Mouse (Mus musculus) stomach, embryonic 16.5 days (tissue): ENCODE measurements around the gene Rmdn2. TPM values are rescaled to one million over a fixed set of nuclear protein-coding genes. Genes with fewer than 3 reads are reported as not detected.

Experiments
- ATAC-seq: fragments of 200-750 bp; cut with Nextera tagmentation; 2 replicates; pipeline ENCODE4 v1.8.0; 2017; ENCODE audit warnings: moderate number of reproducible peaks, moderate TSS enrichment; ENCODE audit not compliant: insufficient read depth, low FRiP score
- H3K27ac ChIP-seq: fragments of 300-500 bp; sonication (generic); 2 replicates; pipeline ENCODE4 v1.5.1; 2014; ENCODE audit warnings: low read length
- H3K27me3 ChIP-seq: fragments of 300-500 bp; sonication (generic); 2 replicates; pipeline ENCODE4 v1.6.1; 2014; ENCODE audit warnings: low read length, control low read depth, mixed read lengths; ENCODE audit not compliant: control insufficient read depth, insufficient read depth
- H3K36me3 ChIP-seq: fragments of 300-500 bp; sonication (generic); 2 replicates; pipeline ENCODE4 v1.6.1; 2014; ENCODE audit warnings: low read length; ENCODE audit not compliant: control insufficient read depth, insufficient read depth
- H3K4me1 ChIP-seq: fragments of 300-500 bp; sonication (generic); 2 replicates; pipeline ENCODE4 v1.6.1; 2014; ENCODE audit warnings: low read length, control low read depth, mixed read lengths; ENCODE audit not compliant: control insufficient read depth, insufficient read depth
- H3K4me2 ChIP-seq: fragments of 300-500 bp; sonication (generic); 2 replicates; pipeline ENCODE4 v1.6.1; 2014; ENCODE audit warnings: low read depth, low read length, mixed read lengths
- H3K4me3 ChIP-seq: fragments of 300-500 bp; sonication (generic); replicated peaks from 2 replicates; pipeline ENCODE4 v1.5.1; 2014; ENCODE audit warnings: mild to moderate bottlenecking, low read length
- H3K9ac ChIP-seq: fragments of 300-500 bp; sonication (generic); 2 replicates; pipeline ENCODE4 v1.6.1; 2014; ENCODE audit warnings: low read length
- H3K9me3 ChIP-seq: fragments of 300-500 bp; sonication (generic); replicated peaks from 2 replicates; pipeline ENCODE4 v1.6.1; 2016; ENCODE audit warnings: low read length, control low read depth; ENCODE audit not compliant: control insufficient read depth
- WGBS: fragments of 180-500 bp; shearing (Covaris S2); extraction: QIAGEN DNeasy Blood & Tissue Kit; methylation state at CpG from one replicate; pipeline ENCODE4 v1.1.7; 2014; 5-methylcytosine and 5-hydroxymethylcytosine counted together
- polyA plus RNA-seq: library from polyadenylated mRNA; unstranded; fragments of >200 nt; fragmentation: Nextera tagmentation; extraction: Ambion mirVana; gene quantifications from 2 replicates; pipeline ENCODE4 v1.2.1, GENCODE M21; 2015

Gene Rmdn2
- 8.4 and 9.7 TPM in 2 replicates for polyA plus RNA-seq

GRCm38 (mm10) chr17:79611545-79611944 lies at the start of gene Rmdn2:
Gene Rmdn2, plus strand, starts transcription at chr17:79611863.
- H3K27ac ChIP-seq: no peak within 1 kb of the TSS
- no peak for ATAC-seq

DNA sequence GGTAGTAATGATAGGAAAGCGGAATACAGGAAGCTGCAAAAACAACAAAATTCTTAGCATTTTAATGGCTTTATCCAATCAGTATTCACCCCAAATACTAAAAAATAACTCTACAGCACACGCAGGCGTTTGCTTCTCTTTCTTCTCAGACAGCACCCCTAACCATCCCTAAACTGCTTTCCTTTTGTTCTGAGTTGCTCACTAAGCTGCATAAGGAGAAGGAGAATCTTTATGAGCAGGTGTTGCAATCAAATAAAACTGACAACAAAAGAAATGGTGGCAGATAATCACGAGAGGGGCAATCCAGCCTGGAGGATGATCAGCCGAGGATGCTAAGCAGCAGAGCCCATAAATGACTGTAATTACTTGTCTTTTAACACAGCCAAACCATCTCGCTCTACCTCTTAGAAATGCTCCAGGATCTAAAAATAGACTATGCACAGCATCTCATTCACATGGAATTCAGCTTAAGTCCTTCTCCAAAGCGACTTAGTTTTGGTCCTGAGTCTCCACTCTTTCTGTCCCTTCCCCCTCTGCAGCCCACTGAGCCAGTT lies 48.5 kb upstream of the Rmdn2 start:
- Histone ChIP-seq H3K4me3 (no peak overlapping the region), H3K9me3 (peaks cover 16% of the 10 kb centered on the region), H3K9ac (no peak overlapping the region), H3K27me3 (no peaks in the 10 kb centered on the region), H3K4me1 (0 out of 2 replicates have a peak, but pooled peaks cover 8% of the 10 kb centered on the region), H3K4me2 (no peak overlapping the region), H3K36me3 (no peaks in the 10 kb centered on the region), H3K27ac (no peak overlapping the region; the same call in 1 of the 2 replicates)
- WGBS: 56% methylated on average over 7 of the region's 7 CpGs
- no peak for ATAC-seq

More at GRCm38 (mm10) chr17:79611545-79611944, at the start of gene Rmdn2:
- no peaks in the 10 kb centered on the region for H3K27me3 ChIP-seq
- 84% methylated on average over 4 of the region's 4 CpGs for WGBS
- no peak within 1 kb of the TSS for H3K4me3 ChIP-seq
- no peak within 1 kb of the TSS for H3K9ac ChIP-seq
- H3K4me2 ChIP-seq: no peak within 1 kb of the TSS
- no peaks in the 10 kb centered on the region for H3K36me3 ChIP-seq
- H3K4me1 ChIP-seq: 0 out of 2 replicates have a peak, but pooled peaks cover 3% of the 10 kb centered on the region
- no peaks in the 10 kb centered on the region for H3K9me3 ChIP-seq

DNA sequence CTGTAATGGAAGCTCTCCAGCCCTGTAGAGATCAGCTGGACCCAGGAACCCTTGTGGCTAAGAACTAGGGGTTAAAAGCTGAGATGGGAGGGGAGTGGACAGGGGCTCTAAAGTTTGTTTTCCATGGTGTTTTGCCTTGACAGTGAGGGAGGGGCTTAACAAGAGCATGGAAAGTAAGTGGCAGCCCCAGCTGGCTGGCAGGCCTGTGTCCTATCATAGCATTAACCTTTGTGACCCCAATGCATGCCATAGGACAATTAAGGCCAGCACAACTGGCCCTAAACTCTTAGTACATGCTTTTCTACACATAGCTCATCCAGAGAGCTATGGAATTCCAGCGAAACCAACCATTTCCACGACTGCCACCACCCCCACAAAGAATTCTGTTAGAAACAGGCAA lies 47.9 kb upstream of the Rmdn2 start:
- Histone ChIP-seq H3K36me3 (no peaks in the 10 kb centered on the region), H3K27me3 (no peaks in the 10 kb centered on the region), H3K9me3 (peaks cover 16% of the 10 kb centered on the region), H3K27ac (no peak overlapping the region; the same call in 1 of the 2 replicates), H3K4me1 (0 out of 2 replicates have a peak, but pooled peaks cover 8% of the 10 kb centered on the region), H3K9ac (no peak overlapping the region), H3K4me2 (no peak overlapping the region), H3K4me3 (no peak overlapping the region)
- 55% methylated on average over 2 of the region's 2 CpGs for WGBS
- ATAC-seq: no peak

DNA sequence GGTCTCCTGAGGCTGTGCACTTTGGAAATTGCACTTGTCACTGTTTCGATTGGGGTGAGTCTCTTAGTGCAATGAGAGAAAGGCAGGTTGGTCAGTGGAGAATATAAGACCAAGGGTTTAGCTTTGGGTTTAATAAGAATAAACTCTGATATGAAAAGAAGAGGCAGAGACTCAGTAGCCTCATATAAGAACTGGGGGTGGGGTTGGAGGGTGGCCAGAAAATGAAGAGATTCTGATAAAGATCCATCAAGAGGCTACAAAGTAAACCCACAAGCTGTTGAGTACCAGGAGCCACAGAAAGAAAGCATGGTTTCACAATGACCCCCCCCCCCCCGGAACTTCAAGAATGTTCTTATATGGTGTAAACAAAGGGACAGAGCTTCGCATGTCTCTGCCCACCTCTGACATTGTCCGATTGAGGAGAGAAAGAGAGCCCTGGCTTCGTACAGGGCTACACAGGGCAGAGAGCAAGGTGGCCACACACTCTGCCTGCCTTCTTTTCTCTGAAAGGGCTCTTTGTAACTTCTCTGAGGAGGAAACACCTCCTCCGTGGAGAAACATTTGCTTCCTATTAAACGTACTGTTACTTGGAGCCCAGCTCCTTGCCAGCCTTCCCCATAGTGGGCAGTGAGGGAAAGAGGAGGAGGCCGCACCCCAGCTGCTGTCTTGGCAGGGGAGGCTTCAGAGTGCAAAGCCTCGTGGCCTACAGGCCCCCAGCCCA lies 46.3 kb upstream of the Rmdn2 start:
- Histone ChIP-seq H3K4me3 (no peak overlapping the region), H3K27ac (no peak overlapping the region), H3K9me3 (peaks cover 6% of the 10 kb centered on the region), H3K4me2 (no peak overlapping the region), H3K27me3 (no peaks in the 10 kb centered on the region), H3K4me1 (0 out of 2 replicates have a peak, but pooled peaks cover 8% of the 10 kb centered on the region), H3K36me3 (no peaks in the 10 kb centered on the region), H3K9ac (no peak overlapping the region)
- peak; percentile 66 for ATAC-seq
- 41% methylated on average over 9 of the region's 9 CpGs for WGBS

GRCm38 (mm10) chr17:79568401-79568800 lies 43.3 kb upstream of the Rmdn2 start:
- Histone ChIP-seq H3K4me3 (no peak overlapping the region), H3K4me2 (no peak overlapping the region), H3K36me3 (no peaks in the 10 kb centered on the region), H3K4me1 (0 out of 2 replicates have a peak, but pooled peaks cover 8% of the 10 kb centered on the region), H3K9me3 (no peaks in the 10 kb centered on the region), H3K27me3 (no peaks in the 10 kb centered on the region), H3K9ac (no peak overlapping the region), H3K27ac (no peak overlapping the region)
- no peak for ATAC-seq
- WGBS: 84% methylated on average over 1 of the region's 1 CpGs

- WGBS: 62% methylated on average over 7 of the region's 7 CpGs
- Histone ChIP-seq H3K4me3 (no peak overlapping the region), H3K4me2 (no peak overlapping the region), H3K9ac (no peak overlapping the region), H3K27ac (no peak overlapping the region), H3K27me3 (no peaks in the 10 kb centered on the region), H3K9me3 (no peaks in the 10 kb centered on the region), H3K36me3 (no peaks in the 10 kb centered on the region), H3K4me1 (no peaks in the 10 kb centered on the region)
- no peak for ATAC-seq
Measured at GRCm38 (mm10) chr17:79578328-79578727, 33.3 kb upstream of the Rmdn2 start.

DNA sequence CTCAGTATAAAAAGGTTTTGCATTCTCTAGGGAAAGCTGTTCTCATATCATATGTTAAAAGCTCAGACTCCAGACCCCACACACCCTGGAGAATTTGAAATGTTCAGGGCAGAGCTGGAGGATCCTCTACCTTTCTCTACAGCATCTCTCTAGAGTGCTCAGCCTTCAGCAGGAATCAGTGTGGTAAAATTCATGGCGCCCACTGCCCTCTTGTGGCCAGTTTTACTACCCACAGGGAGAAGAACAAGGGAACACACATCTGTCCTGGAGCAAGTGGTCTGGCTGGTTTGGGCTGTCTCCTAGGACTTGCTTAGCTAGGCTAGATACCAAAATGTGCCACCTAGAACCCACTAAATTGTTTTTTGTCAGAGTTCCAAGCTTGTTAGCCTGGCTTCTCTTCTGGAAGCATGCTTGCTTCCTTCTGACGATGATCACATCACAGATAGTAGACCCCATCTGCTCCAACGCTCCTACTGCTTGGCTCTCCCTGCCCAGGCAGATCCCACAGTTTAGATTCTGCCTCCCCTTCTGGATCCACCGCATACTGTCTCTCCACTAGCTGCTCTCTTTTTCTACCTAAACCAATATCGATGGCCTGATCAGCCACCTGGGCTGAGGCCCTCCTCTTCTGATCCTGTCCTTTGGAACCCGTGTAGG lies 31.3 kb upstream of the Rmdn2 start:
- H3K27ac ChIP-seq: no peak overlapping the region
- H3K27me3 ChIP-seq: no peaks in the 10 kb centered on the region
- H3K9ac ChIP-seq: no peak overlapping the region
- WGBS: 68% methylated on average over 6 of the region's 6 CpGs
- no peaks in the 10 kb centered on the region for H3K9me3 ChIP-seq
- no peak overlapping the region for H3K4me3 ChIP-seq
- no peaks in the 10 kb centered on the region for H3K4me1 ChIP-seq
- no peaks in the 10 kb centered on the region for H3K36me3 ChIP-seq
- no peak overlapping the region for H3K4me2 ChIP-seq
- ATAC-seq: peak; percentile 69; the same call in 1 of the 2 replicates

DNA sequence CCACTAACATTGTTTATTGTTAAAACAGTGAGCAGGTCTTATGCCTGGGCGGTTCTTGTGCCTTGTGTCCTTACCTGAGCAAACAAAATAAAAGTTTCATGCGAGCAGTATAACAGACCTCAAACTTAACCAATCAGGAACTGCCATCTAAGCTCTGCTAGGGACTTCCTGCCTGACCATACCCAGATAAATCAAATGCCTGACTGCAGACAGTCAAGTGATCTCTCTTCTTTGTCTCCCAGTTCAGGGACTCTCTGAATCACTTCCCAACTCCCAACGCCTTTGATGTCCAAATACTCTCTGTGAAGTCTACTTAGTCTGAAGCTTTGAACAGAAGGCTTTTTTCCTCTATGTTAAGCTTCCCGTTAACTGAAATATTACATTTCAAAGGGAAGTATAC lies 28.2 kb upstream of the Rmdn2 start:
- Histone ChIP-seq H3K4me3 (no peak overlapping the region), H3K9me3 (no peaks in the 10 kb centered on the region), H3K27ac (no peak overlapping the region), H3K36me3 (no peaks in the 10 kb centered on the region), H3K27me3 (no peaks in the 10 kb centered on the region), H3K9ac (no peak overlapping the region), H3K4me1 (no peaks in the 10 kb centered on the region), H3K4me2 (no peak overlapping the region)
- no peak for ATAC-seq
- 47% methylated on average over 4 of the region's 4 CpGs for WGBS

DNA sequence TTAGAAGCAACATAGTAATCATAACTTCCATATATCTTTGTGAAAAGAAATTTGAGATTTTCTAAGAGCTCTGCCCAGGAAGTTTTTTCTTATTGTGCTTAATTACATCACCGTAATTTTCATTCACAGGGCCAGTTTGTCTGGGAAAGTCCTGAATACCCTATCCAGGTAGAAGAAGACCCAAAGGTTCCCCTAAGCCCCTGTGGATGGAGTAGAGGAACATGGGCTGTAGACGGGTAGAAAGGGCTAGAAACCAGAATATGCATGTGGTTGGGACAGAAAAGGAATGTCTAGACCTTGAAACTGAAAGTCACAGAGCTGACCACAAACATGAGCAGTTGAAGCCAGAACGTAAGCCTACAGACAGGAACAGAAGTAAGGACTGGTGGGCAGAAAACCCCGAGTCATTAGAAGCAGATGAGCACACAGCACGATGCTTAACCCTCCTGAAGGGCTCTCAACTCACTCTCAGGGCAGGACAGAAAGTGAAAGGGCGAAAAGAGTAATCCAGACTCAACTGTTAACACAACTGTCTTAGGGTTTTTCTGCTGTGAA lies 27.3 kb upstream of the Rmdn2 start:
- no peak for ATAC-seq
- H3K27me3 ChIP-seq: no peaks in the 10 kb centered on the region
- H3K9ac ChIP-seq: no peak overlapping the region
- no peak overlapping the region for H3K4me2 ChIP-seq
- no peak overlapping the region for H3K27ac ChIP-seq
- no peaks in the 10 kb centered on the region for H3K9me3 ChIP-seq
- no peak overlapping the region for H3K4me3 ChIP-seq
- H3K36me3 ChIP-seq: no peaks in the 10 kb centered on the region
- H3K4me1 ChIP-seq: no peaks in the 10 kb centered on the region
- WGBS: 79% methylated on average over 6 of the region's 6 CpGs
